ENCODE assay signal across 8 mouse cellular contexts in the genomic region with DNA sequence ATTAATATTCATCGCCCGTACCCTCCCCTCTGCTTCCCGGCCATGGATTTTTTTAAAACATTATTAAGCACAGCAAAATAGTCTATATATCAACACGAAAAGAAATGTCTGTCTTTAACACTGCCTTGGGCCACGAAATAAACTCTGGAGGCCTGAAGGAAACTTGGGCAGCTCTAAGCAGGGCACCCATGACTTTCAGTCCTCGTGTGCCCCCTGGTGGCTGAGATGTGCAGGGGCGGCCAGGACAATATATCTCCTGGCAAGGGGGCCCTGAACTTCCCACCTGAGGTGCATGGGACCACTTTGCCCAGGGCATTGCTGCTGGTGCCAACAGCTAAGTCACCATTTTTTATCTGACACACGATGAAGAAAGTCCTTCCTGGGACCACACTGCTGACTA. TPM values are rescaled to one million over a fixed set of nuclear protein-coding genes. Genes with fewer than 3 reads are reported as not detected.
DNase-seq lines count a peak whose midpoint lies in the region; ATAC-seq and TF ChIP-seq lines count a peak whose summit lies in the region.

No protein-coding gene starts in this region.

- DNase-seq in adipocyte (ENCODE audit: low spot score) = peak; percentile 87
- peak; percentile 82 to 89 for DNase-seq in cerebellum, postnatal 25 days
- DNase-seq in gastrocnemius, adult 2 months = peak; percentile 89
- DNase-seq in left cerebral cortex, postnatal 14 days (ENCODE audit: low spot score in 2 of 2) = peak; percentile 83 to 87

- TF ChIP-seq POLR2A in small intestine, adult 2 months (IDR thresholded peaks at IDR 0.05; ENCODE audit: low read depth, low read length) = peak; percentile 33; the same call in 1 of the 2 replicates

- no peak overlapping the region for H3K9ac ChIP-seq in intestine, embryonic 15.5 days
- no peak overlapping the region for H3K9ac ChIP-seq in midbrain, embryonic 13.5 days (replicated peaks)

- no peaks in the 10 kb centered on the region for H3K27me3 ChIP-seq in intestine, embryonic 15.5 days (replicated peaks)
- H3K27me3 ChIP-seq in midbrain, embryonic 13.5 days = no peaks in the 10 kb centered on the region
- no peaks in the 10 kb centered on the region for H3K27me3 ChIP-seq in small intestine, adult 2 months (ENCODE audit: control insufficient read depth, insufficient read depth, low read length)

- intact Hi-C loops in gastrocnemius, adult 2 months (cut with DNase I) = loop anchor here (1.0 to 5.0 kb wide), 3 partner anchors 36 to 159 kb away; no protein-coding TSS in a partner anchor
- intact Hi-C loops in left cerebral cortex, postnatal 14 days (cut with DNase I) = loop anchor here (1.0 to 2.0 kb wide), 2 partner anchors 159 to 378 kb away; no protein-coding TSS in a partner anchor

- peak; percentile 96 for TF ChIP-seq CTCF in gastrocnemius, adult 2 months (IDR thresholded peaks at IDR 0.05)
- peak; percentile 93 for TF ChIP-seq CTCF in small intestine, adult 2 months (IDR thresholded peaks at IDR 0.05; ENCODE audit: extremely low read depth, insufficient read length, insufficient replicate concordance, low read depth, low read length)

- H3K27ac ChIP-seq in gastrocnemius, adult 2 months = peak overlapping the region; percentile 82
- H3K27ac ChIP-seq in intestine, embryonic 15.5 days = no peak overlapping the region
- H3K27ac ChIP-seq in midbrain, embryonic 13.5 days = no peak overlapping the region
- no peak overlapping the region for H3K27ac ChIP-seq in small intestine, adult 2 months (ENCODE audit: insufficient read depth, low read depth, low read length)

- H3K9me3 ChIP-seq in intestine, embryonic 15.5 days = no peaks in the 10 kb centered on the region
- no peaks in the 10 kb centered on the region for H3K9me3 ChIP-seq in midbrain, embryonic 13.5 days

- H3K4me2 ChIP-seq in intestine, embryonic 15.5 days (replicated peaks) = no peak overlapping the region
- no peak overlapping the region for H3K4me2 ChIP-seq in midbrain, embryonic 13.5 days (replicated peaks)

- 27% methylated on average over 8 of the region's 8 CpGs for WGBS in intestine, embryonic 15.5 days
- WGBS in midbrain, embryonic 13.5 days = 27% methylated on average over 8 of the region's 8 CpGs
- 26% methylated on average over 8 of the region's 8 CpGs for WGBS in small intestine, adult 2 months

- H3K36me3 ChIP-seq in intestine, embryonic 15.5 days = no peaks in the 10 kb centered on the region
- peaks cover 17% of the 10 kb centered on the region for H3K36me3 ChIP-seq in midbrain, embryonic 13.5 days
- peaks cover 3% of the 10 kb centered on the region; the same call in 1 of the 2 replicates for H3K36me3 ChIP-seq in small intestine, adult 2 months (ENCODE audit: control insufficient read depth, insufficient read depth, low read length)

- peak overlapping the region; percentile 49 for H3K4me3 ChIP-seq in gastrocnemius, adult 2 months
- H3K4me3 ChIP-seq in intestine, embryonic 15.5 days (replicated peaks) = no peak overlapping the region
- no peak overlapping the region for H3K4me3 ChIP-seq in midbrain, embryonic 13.5 days (replicated peaks)
- H3K4me3 ChIP-seq in small intestine, adult 2 months (ENCODE audit: low read depth, low read length) = no peak overlapping the region

- ATAC-seq in intestine, embryonic 15.5 days = peak; percentile 62; the same call in 1 of the 2 replicates
- ATAC-seq in midbrain, embryonic 13.5 days = peak; percentile 57
- ATAC-seq in erythroid progenitor cell, adult 5-6 weeks (replicated peaks; ENCODE audit: low FRiP score, poor library complexity, severe bottlenecking) = no peak

- H3K4me1 ChIP-seq in intestine, embryonic 15.5 days (replicated peaks) = 0 out of 2 replicates have a peak, but pooled peaks cover 7% of the 10 kb centered on the region
- peaks cover 35% of the 10 kb centered on the region for H3K4me1 ChIP-seq in midbrain, embryonic 13.5 days (replicated peaks)
- no peaks in the 10 kb centered on the region for H3K4me1 ChIP-seq in small intestine, adult 2 months (ENCODE audit: control insufficient read depth, insufficient read depth, insufficient read length, low read length)

RNA-seq across cellular contexts. Expression of gene Nfatc2, which starts 27.3 kb away (rescaled TPM):
- 1 to 10 TPM; 7.1 to 9.1 TPM for total RNA-seq in gastrocnemius, adult 2 months (2021)
- 1.8 and 2.4 TPM in 2 replicates for polyA plus RNA-seq in intestine, embryonic 15.5 days (2015; fragmentation: Nextera tagmentation; extraction: Ambion mirVana)
- total RNA-seq in left cerebral cortex, postnatal 14 days (2021) = 10 to 100 TPM; 11.8 to 15.0 TPM
- 1.7 TPM in 2 replicates for polyA plus RNA-seq in midbrain, embryonic 13.5 days (2015; fragmentation: Nextera tagmentation; extraction: Ambion mirVana)
- 3.9 and 4.3 TPM in 2 replicates for polyA plus RNA-seq in small intestine, adult 2 months (2012; rRNA removed)
- 2.5 and 3.8 TPM in 2 replicates for total RNA-seq in erythroid progenitor cell, adult 5-6 weeks (2015; ENCODE audit: low replicate concordance)
- 0.13 and 0.61 TPM in 2 replicates for total RNA-seq in erythroid progenitor cell, adult 5-6 weeks (2017; ENCODE audit: low replicate concordance)
